Mouse (Mus musculus): ENCODE results near the gene Srr.

The Srr gene

GRCm38 (mm10) chr11:74925577-74926387 is at the start of gene Srr, which contains the start of gene Smg6:
TSS of gene Srr (minus strand) at chr11:74925948.
TSS of gene Smg6 (plus strand) at chr11:74925823.
- peak; percentile 87 to 89 for DNase-seq (ENCODE audit: low spot score in 2 of 2)

- no peak for DNase-seq (ENCODE audit: low spot score in 2 of 2)
These were observed 48.9 kb upstream of the Srr start for GRCm38 (mm10) chr11:74974615-74975014.

GRCm38 (mm10) chr11:74973290-74974157 is 47.8 kb upstream of the Srr start:
- no peak for DNase-seq (ENCODE audit: low spot score in 2 of 2)

- no peak for DNase-seq (ENCODE audit: low spot score in 2 of 2)
These were observed 39.8 kb upstream of the Srr start for GRCm38 (mm10) chr11:74965516-74965915.

- no peak for DNase-seq (ENCODE audit: low spot score in 2 of 2)
These were observed 37.2 kb upstream of the Srr start for GRCm38 (mm10) chr11:74962846-74963407.

GRCm38 (mm10) chr11:74961953-74962352 is 36.2 kb upstream of the Srr start:
- DNase-seq (ENCODE audit: low spot score in 2 of 2), result no peak

GRCm38 (mm10) chr11:74960031-74960551 is 34.3 kb upstream of the Srr start:
- no peak for DNase-seq (ENCODE audit: low spot score in 2 of 2)

GRCm38 (mm10) chr11:74959501-74959900 is 33.8 kb upstream of the Srr start:
- DNase-seq (ENCODE audit: low spot score in 2 of 2), result no peak

- no peak for DNase-seq (ENCODE audit: low spot score in 2 of 2)
These were observed 31.9 kb upstream of the Srr start for GRCm38 (mm10) chr11:74957600-74957999.

GRCm38 (mm10) chr11:74956006-74956405 is 30.3 kb upstream of the Srr start:
- DNase-seq (ENCODE audit: low spot score in 2 of 2), result no peak

- DNase-seq (ENCODE audit: low spot score in 2 of 2), result no peak
These were observed 29.2 kb upstream of the Srr start for GRCm38 (mm10) chr11:74954901-74955300.

GRCm38 (mm10) chr11:74946348-74946747 is 20.6 kb upstream of the Srr start:
- no peak for DNase-seq (ENCODE audit: low spot score in 2 of 2)

- no peak for DNase-seq (ENCODE audit: low spot score in 2 of 2)
These were observed 4.6 kb upstream of the Srr start for GRCm38 (mm10) chr11:74930391-74930790.

GRCm38 (mm10) chr11:74929111-74929510 is 3.4 kb upstream of the Srr start:
- DNase-seq (ENCODE audit: low spot score in 2 of 2), result no peak

- DNase-seq (ENCODE audit: low spot score in 2 of 2), result no peak
These were observed 1.5 kb upstream of the Srr start for GRCm38 (mm10) chr11:74927236-74927725.

- no peak for DNase-seq (ENCODE audit: low spot score in 2 of 2)
These were observed 749 bp upstream of the Srr start for GRCm38 (mm10) chr11:74926388-74927005.

- DNase-seq (ENCODE audit: low spot score in 2 of 2), result no peak
These were observed 1.6 kb downstream of the Srr start for GRCm38 (mm10) chr11:74924149-74924548.

- no peak for DNase-seq (ENCODE audit: low spot score in 2 of 2)
These were observed 6.5 kb downstream of the Srr start for GRCm38 (mm10) chr11:74919249-74919648.

GRCm38 (mm10) chr11:74912492-74912891 is 13.3 kb downstream of the Srr start:
- no peak for DNase-seq (ENCODE audit: low spot score in 2 of 2)

- DNase-seq (ENCODE audit: low spot score in 2 of 2), result no peak
These were observed 15.8 kb downstream of the Srr start for GRCm38 (mm10) chr11:74909978-74910377.

- DNase-seq (ENCODE audit: low spot score in 2 of 2), result no peak
These were observed 16.9 kb downstream of the Srr start for GRCm38 (mm10) chr11:74908618-74909399.
